8 mouse cellular contexts compared by ENCODE assay signal in the genomic region with DNA sequence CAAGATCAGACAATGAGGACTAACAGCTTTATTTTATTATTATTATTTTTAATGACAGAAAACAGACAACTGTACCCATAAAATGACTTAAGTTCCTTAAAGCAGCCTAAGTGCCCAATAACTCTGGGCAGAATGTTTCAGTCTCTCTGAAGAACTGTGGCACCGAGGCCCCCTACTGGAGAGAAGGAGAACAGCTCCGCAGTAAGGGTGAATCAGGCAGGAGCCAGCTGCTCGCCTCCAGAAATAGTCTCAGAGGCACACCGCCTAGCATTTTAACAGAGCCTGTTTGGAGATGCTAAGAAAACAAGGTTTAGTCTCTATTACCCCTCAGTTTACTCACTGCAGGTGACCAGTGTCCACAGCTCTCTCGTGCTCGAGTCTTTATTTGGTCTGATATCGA.
DNase-seq lines count a peak whose midpoint lies in the region; ATAC-seq and TF ChIP-seq lines count a peak whose summit lies in the region.

No protein-coding gene starts in this region.

- no peak overlapping the region for H3K4me3 ChIP-seq in heart, embryonic 10.5 days
- no peak overlapping the region for H3K4me3 ChIP-seq in small intestine, adult 2 months (ENCODE audit: low read depth, low read length)

- H3K27ac ChIP-seq in heart, embryonic 10.5 days: no peak overlapping the region
- H3K27ac ChIP-seq in small intestine, adult 2 months (ENCODE audit: insufficient read depth, low read depth, low read length): no peak overlapping the region

- WGBS in heart, embryonic 10.5 days: 23% methylated on average over 7 of the region's 7 CpGs
- 27% methylated on average over 7 of the region's 7 CpGs for WGBS in small intestine, adult 2 months

- H3K27me3 ChIP-seq in heart, embryonic 10.5 days (ENCODE audit: insufficient read depth, poor library complexity, severe bottlenecking): peaks cover 6% of the 10 kb centered on the region; the same call in 1 of the 2 replicates
- H3K27me3 ChIP-seq in small intestine, adult 2 months (ENCODE audit: control insufficient read depth, insufficient read depth, low read length): no peaks in the 10 kb centered on the region

- no peaks in the 10 kb centered on the region for H3K36me3 ChIP-seq in heart, embryonic 10.5 days
- H3K36me3 ChIP-seq in small intestine, adult 2 months (ENCODE audit: control insufficient read depth, insufficient read depth, low read length): no peaks in the 10 kb centered on the region

- no peaks in the 10 kb centered on the region for H3K4me1 ChIP-seq in heart, embryonic 10.5 days
- 0 out of 2 replicates have a peak, but pooled peaks cover 2% of the 10 kb centered on the region for H3K4me1 ChIP-seq in small intestine, adult 2 months (ENCODE audit: control insufficient read depth, insufficient read depth, insufficient read length, low read length)

- no peak for TF ChIP-seq POLR2A in small intestine, adult 2 months (IDR thresholded peaks at IDR 0.05; ENCODE audit: low read depth, low read length)

- H3K9me3 ChIP-seq in heart, embryonic 10.5 days: no peaks in the 10 kb centered on the region

- DNase-seq in heart, adult 8-10 months (ENCODE audit: low spot score): peak; percentile 63
- DNase-seq in heart, embryonic 10.5 days (ENCODE audit: low spot score): no peak
- peak; percentile 75 for DNase-seq in ZHBTc4 (ENCODE audit: low read depth, low spot score)
- DNase-seq in gastrocnemius, postnatal 25 days: peak; percentile 46
- peak; percentile 29 to 64 for DNase-seq in layer of hippocampus, adult 8-10 months (ENCODE audit: low spot score in 2 of 2)
- DNase-seq in lung, postnatal 14 days: peak; percentile 73

- TF ChIP-seq CTCF in small intestine, adult 2 months (IDR thresholded peaks at IDR 0.05; ENCODE audit: extremely low read depth, insufficient read length, insufficient replicate concordance, low read depth, low read length): peak; percentile 84; the same call in 1 of the 2 replicates

- ATAC-seq in common myeloid progenitor, adult 5-6 weeks (replicated peaks; ENCODE audit: low read depth, poor library complexity, severe bottlenecking): peak; percentile 95
